Mouse (Mus musculus): ENCODE measurements at regions not wholly inside any gene's neighbourhood (a gene's known extent, or its start where the extent isn't known, plus 50 kb on each side); places are given as distances from the start of the nearest gene placed in this dataset.
A peak's percentile ranks its signal among the peaks of the same experiment; 100 is the strongest.
"Not testable (repeated sequence)": the region's sequence is repeated elsewhere in the genome, so short reads cannot be mapped to it uniquely, and the experiment has no call there.

DNA sequence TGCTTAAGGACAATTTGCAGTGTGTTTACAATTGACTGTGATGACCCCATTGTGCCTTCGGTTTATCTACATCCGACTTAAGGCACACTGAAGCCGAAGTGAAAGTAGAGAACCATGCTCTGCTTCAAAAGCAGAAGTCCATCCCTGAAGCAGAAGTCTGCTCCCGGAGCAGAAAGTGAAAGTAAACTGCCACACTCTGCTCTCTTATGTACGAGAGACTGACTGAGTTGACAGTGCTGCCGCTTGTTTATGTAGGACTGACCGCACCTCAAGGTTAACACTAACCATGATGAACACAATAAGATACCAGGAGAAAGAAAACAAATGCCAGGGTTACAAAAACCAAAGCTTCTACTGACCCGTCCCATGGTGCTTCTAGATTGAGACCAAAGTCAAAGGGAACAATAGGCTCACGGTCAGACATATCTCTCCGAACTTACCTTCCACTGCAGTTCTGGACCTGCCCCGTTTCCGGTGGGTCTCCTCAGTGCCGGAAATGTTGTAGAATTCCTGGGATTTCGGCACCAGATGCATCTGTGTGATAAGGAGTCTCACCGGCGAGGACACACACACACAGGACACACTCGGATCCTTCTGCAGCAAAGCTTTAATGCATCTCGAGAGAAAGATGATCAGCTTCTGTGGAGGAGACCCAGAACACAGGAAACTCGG lies 2129.7 kb downstream of the Cntnap5b start:
- TF ChIP-seq GATA1 (IDR thresholded peaks at IDR 0.05; ENCODE audit: low read depth, low read length); ZMIZ1 (IDR thresholded peaks at IDR 0.05; ENCODE audit: low read depth, low read length); CTCF (IDR thresholded peaks at IDR 0.05 in 2 of 3, conservative IDR thresholded peaks at IDR 0.05 in 1 of 3; ENCODE audit: control insufficient read depth in 1 of 3, insufficient read depth in 1 of 3, low read depth in 2 of 3, low read length in 3 of 3, poor library complexity in 1 of 3, severe bottlenecking in 1 of 3); MYC (IDR thresholded peaks at IDR 0.05; ENCODE audit: low read depth, low read length); ZC3H11A (IDR thresholded peaks at IDR 0.05; ENCODE audit: low read depth, low read length); TBP (IDR thresholded peaks at IDR 0.05; ENCODE audit: low read depth, low read length); USF1 (IDR thresholded peaks at IDR 0.05; ENCODE audit: low read depth, low read length); BHLHE40 (IDR thresholded peaks at IDR 0.05; ENCODE audit: borderline replicate concordance, low read depth, low read length); RCOR1 (IDR thresholded peaks at IDR 0.05; ENCODE audit: low read depth, low read length): not testable (repeated sequence)
- TF ChIP-seq EP300 (IDR thresholded peaks at IDR 0.05; ENCODE audit: low read depth in 1 of 2, low read length in 2 of 2) (peak in 1 of 2 experiments; percentile 5; a peak in 1 of 4 replicates), MAX (IDR thresholded peaks at IDR 0.05; ENCODE audit: low read length) (peak; percentile 70; the same call in 1 of the 2 replicates)
